Mouse (Mus musculus): ENCODE measurements around the gene Foxa1. TPM values are rescaled to one million over a fixed set of nuclear protein-coding genes. Genes with fewer than 3 reads are reported as not detected.

Gene Foxa1
- polyA plus RNA-seq, 1 experiment from 2014 or later = 22.5 TPM

DNA sequence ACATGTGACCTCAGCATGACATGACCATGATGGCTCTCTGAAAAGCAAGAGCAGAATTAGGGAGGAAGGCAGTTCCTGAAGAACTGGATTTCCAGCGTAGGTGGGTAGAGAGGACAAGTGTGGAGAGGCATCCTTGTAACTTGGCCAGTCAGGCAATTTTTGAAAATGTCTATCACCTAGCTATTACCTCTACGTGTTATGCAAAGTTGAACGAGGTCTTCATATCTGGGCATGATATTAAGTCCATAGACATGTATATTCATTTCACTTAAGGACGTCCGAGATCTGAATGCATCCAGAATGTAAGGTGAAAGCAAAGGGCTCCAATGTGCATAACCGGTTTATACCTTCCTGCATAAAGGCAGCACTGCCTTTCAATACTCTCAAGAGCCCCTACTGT is 5.6 kb downstream of the Foxa1 start:
- H3K27me3 ChIP-seq (ENCODE audit: insufficient read depth, low read length) = peaks cover 74% of the 10 kb centered on the region
- no peak for TF ChIP-seq CTCF (IDR thresholded peaks at IDR 0.05; ENCODE audit: low read depth)
- ATAC-seq (ENCODE audit: insufficient read depth) (no peak), DNase-seq (peak; percentile 45)
- WGBS = 7% methylated on average over 6 of the region's 6 CpGs
- H3K9ac ChIP-seq = peak overlapping the region; percentile 80
- H3K4me1 ChIP-seq (ENCODE audit: insufficient read depth) = no peaks in the 10 kb centered on the region
- peak overlapping the region; percentile 37; the same call in 1 of the 2 replicates for H3K27ac ChIP-seq (ENCODE audit: low read depth)
- H3K36me3 ChIP-seq (ENCODE audit: insufficient read depth) = peaks cover 11% of the 10 kb centered on the region; the same call in 1 of the 2 replicates
- H3K4me2 ChIP-seq = peak overlapping the region; percentile 57
- peak overlapping the region; percentile 58 for H3K4me3 ChIP-seq (ENCODE audit: low read depth, low read length)
- no peaks in the 10 kb centered on the region for H3K9me3 ChIP-seq (ENCODE audit: low read depth, low read length)

DNA sequence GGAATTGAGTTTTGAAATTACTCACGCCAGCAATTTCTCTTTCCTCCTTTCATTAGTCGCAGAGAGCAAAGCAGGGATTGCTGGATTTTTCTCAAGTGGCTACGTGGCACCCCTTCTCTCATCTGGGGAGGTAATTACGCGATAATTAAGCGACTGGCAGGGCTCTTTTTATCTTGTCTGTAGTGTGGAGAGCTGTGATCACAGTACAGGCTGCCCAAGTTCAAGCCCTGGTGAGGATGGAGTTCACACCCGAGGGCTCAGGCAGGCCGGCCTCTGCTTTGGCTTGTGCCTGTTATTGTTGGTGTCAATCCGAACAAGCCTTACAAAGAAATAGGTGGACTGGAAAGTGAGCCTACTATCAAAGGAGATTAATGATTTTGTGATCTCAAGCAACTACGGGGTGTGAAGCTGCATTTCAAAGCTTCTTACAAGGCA is 7.1 kb downstream of the Foxa1 start:
- Histone ChIP-seq H3K27me3 (ENCODE audit: insufficient read depth, low read length) (peaks cover 75% of the 10 kb centered on the region), H3K9ac (peak overlapping the region; percentile 73), H3K4me2 (peak overlapping the region; percentile 70), H3K9me3 (ENCODE audit: low read depth, low read length) (no peaks in the 10 kb centered on the region), H3K4me3 (ENCODE audit: low read depth, low read length) (peak overlapping the region; percentile 40), H3K4me1 (ENCODE audit: insufficient read depth) (no peaks in the 10 kb centered on the region; the same call in 1 of the 2 replicates), H3K36me3 (ENCODE audit: insufficient read depth) (peaks cover 11% of the 10 kb centered on the region; the same call in 1 of the 2 replicates), H3K27ac (ENCODE audit: low read depth) (peak overlapping the region; percentile 86)
- no peak for TF ChIP-seq CTCF (IDR thresholded peaks at IDR 0.05; ENCODE audit: low read depth)
- no peak for ATAC-seq (ENCODE audit: insufficient read depth)
- DNase-seq = peak; percentile 50
- 1% methylated on average over 10 of the region's 10 CpGs for WGBS

DNA sequence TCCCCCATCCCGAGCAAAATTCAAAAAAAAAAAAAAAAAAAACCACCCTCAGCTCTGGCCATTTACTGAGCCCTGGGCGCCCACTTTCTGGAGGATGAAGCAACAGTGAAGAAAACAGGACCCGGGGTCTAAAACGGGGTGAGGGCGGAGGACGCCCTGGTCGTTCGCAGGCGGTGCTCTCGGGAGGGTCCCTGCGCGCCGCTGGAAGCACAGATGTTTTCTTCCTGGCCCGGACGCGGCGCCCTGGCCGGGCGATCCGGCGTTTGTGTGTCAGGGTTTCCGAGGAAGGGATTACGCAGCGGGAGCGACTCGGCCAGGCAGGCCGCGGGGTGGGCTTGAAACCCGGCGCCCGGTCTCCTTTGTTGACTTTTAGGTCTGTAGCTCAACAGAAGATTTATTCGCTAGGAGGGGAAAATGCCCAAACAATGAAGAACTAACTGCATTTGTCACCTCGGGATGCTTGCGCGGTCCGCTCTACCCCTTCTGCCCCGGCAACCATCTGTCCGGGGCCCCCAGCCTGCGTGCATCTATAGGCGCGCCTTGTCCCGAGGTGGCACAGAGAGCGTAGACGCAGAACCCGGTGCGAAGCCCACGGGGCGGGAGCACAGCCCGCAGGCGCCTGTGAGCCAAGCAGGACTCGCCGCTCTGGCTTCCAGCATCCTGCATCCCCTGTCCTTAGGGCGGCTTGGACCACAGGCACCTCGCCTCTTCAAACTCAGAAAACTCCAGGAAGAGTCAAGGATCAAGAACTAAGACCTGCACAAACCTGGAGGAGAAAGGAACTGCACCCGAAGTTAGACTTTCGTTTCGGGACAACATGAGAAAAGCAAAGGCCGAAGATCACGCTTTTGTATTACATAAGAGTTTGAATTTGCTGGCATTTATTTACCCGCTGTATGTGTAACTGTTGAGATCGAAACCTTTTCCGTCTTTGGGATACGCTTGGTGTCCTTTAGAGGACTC is 7.8 kb downstream of the Foxa1 start:
- ATAC-seq (ENCODE audit: insufficient read depth) (0 out of 2 replicates have a peak, but pooled peaks have one; percentile 7), DNase-seq (peak; percentile 60)
- under 1% methylated on average over 63 of the region's 63 CpGs for WGBS

DNA sequence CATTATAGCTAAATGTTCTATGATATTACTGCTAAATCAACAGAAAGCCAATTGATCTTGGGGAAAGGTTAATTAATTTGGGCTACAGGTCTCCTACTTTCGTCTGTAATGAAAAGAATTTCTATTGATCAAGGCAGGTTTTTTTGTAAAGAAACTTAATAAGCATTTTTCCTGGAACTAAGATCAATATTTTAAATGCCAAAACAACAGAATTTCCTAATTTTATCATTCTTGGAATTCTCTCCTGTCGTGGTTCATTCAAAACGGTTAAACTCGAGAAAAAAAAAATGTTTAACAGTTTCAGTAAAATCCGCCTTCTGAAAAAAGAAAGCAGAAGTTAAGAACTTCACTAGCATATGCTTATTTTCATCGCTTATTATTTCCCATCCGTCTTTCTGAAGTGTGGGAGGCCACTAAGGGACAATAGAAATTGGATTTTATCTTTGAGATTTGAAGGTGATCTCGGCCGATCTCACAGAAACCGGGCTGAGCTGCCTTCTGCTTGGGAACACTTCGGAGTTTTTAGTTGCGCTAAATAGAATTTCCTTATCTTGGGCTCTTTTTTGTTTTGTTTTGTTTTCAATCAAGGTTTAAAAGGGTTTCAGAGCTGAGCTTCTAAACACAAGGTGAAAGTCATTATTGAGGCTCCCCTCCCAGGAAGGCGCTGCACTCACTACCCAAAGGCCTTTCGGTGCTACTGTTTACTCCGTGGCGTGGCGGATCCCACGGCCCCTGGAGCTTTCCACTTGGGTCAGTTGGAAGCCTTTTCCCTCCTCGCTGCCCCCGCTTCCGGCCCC is 8.7 kb downstream of the Foxa1 start:
- no peaks in the 10 kb centered on the region for H3K9me3 ChIP-seq (ENCODE audit: low read depth, low read length)
- H3K4me1 ChIP-seq (ENCODE audit: insufficient read depth) = no peaks in the 10 kb centered on the region; the same call in 1 of the 2 replicates
- DNase-seq = peak; percentile 45
- peak overlapping the region; percentile 40 for H3K4me3 ChIP-seq (ENCODE audit: low read depth, low read length)
- ATAC-seq (ENCODE audit: insufficient read depth) = no peak
- under 1% methylated on average over 21 of the region's 21 CpGs for WGBS
- H3K36me3 ChIP-seq (ENCODE audit: insufficient read depth) = peaks cover 10% of the 10 kb centered on the region; the same call in 1 of the 2 replicates
- TF ChIP-seq CTCF (IDR thresholded peaks at IDR 0.05; ENCODE audit: low read depth) = no peak
- H3K27ac ChIP-seq (ENCODE audit: low read depth) = peak overlapping the region; percentile 86
- H3K27me3 ChIP-seq (ENCODE audit: insufficient read depth, low read length) = peaks cover 76% of the 10 kb centered on the region
- peak overlapping the region; percentile 70 for H3K4me2 ChIP-seq
- peak overlapping the region; percentile 73 for H3K9ac ChIP-seq

More for the DNA sequence above, 7.8 kb downstream of the Foxa1 start:
- Histone ChIP-seq H3K4me3 (ENCODE audit: low read depth, low read length) (peak overlapping the region; percentile 40), H3K4me2 (peak overlapping the region; percentile 70), H3K27ac (ENCODE audit: low read depth) (peak overlapping the region; percentile 86), H3K9me3 (ENCODE audit: low read depth, low read length) (no peaks in the 10 kb centered on the region), H3K36me3 (ENCODE audit: insufficient read depth) (peaks cover 11% of the 10 kb centered on the region; the same call in 1 of the 2 replicates), H3K9ac (peak overlapping the region; percentile 73), H3K27me3 (ENCODE audit: insufficient read depth, low read length) (peaks cover 76% of the 10 kb centered on the region), H3K4me1 (ENCODE audit: insufficient read depth) (no peaks in the 10 kb centered on the region; the same call in 1 of the 2 replicates)
- no peak for TF ChIP-seq CTCF (IDR thresholded peaks at IDR 0.05; ENCODE audit: low read depth)

DNA sequence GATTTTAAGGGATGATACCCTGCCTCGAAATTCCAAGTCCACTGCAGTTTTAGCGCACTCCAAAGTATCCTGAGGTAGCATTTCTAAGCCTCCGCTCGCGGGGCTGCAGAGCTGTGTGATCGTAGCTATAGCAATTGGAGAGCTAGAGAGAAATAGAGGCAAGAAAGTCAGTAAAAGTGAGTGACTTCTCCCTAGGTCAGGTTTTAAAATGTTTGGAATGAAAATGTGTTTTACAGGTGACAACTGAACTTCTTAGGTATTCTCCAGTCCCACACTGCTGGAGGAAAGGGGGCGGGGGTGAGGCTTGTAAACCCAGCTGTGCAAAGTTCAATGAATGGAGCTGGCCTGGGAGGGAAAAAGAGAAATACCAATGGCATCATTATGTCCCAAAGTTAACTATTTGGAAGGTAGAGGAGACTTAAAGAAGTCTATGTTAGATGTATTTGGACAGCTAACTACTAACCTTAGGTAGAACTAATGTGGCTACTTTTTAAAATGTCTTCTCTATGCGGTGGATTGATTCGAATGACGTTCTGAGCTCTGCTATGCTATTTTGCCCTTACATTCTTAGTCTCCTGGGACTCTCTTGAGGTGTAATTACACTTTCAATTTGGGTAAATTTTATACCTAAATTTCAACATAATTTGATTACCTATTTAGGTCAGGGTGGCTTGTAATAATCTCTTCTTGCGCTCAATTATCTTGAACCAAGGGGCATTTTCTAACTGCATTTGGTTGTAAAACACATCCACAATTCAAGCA is 9.6 kb downstream of the Foxa1 start:
- 5% methylated on average over 11 of the region's 11 CpGs for WGBS
- H3K9ac ChIP-seq = peak overlapping the region; percentile 34
- peaks cover 73% of the 10 kb centered on the region for H3K27me3 ChIP-seq (ENCODE audit: insufficient read depth, low read length)
- peak overlapping the region; percentile 47 for H3K4me2 ChIP-seq
- H3K4me1 ChIP-seq (ENCODE audit: insufficient read depth) = no peaks in the 10 kb centered on the region; the same call in 1 of the 2 replicates
- TF ChIP-seq CTCF (IDR thresholded peaks at IDR 0.05; ENCODE audit: low read depth) = no peak
- H3K9me3 ChIP-seq (ENCODE audit: low read depth, low read length) = no peaks in the 10 kb centered on the region
- no peak for ATAC-seq (ENCODE audit: insufficient read depth)
- H3K36me3 ChIP-seq (ENCODE audit: insufficient read depth) = 0 out of 2 replicates have a peak, but pooled peaks cover under 1% of the 10 kb centered on the region
- H3K27ac ChIP-seq (ENCODE audit: low read depth) = peak overlapping the region; percentile 91
- peak overlapping the region; percentile 19 for H3K4me3 ChIP-seq (ENCODE audit: low read depth, low read length)
- DNase-seq = peak; percentile 42
